Mouse (Mus musculus) lung, postnatal 0 days (tissue): ENCODE measurements around the gene Adam22.

Experiments
- CTCF ChIP-seq: IDR thresholded peaks from 2 replicates; pipeline ENCODE4 v1.5.1; 2016; ENCODE audit warnings: antibody characterized with exemption, mild to moderate bottlenecking
- EP300 ChIP-seq: IDR thresholded peaks from 2 replicates; pipeline ENCODE4 v1.6.1; 2016; ENCODE audit warnings: antibody characterized with exemption, mild to moderate bottlenecking, control low read depth

- peak; percentile 27; the same call in 1 of the 2 replicates for TF ChIP-seq EP300
- TF ChIP-seq CTCF = peak; percentile 51
Observed at GRCm38 (mm10) chr5:8056141-8057017, 311.6 kb downstream of the Adam22 start.
